Mouse (Mus musculus): ENCODE results near the gene Nsg1. TPM values are rescaled to one million over a fixed set of nuclear protein-coding genes. Genes with fewer than 3 reads are reported as not detected.

Gene Nsg1
- total RNA-seq, 2 experiments from 2014 or later: 1.00 TPM; not detected in 1

Other genes with a start within 250 kb of the Nsg1 start
- gene Stx18, start 121.2 kb downstream of the Nsg1 start, total RNA-seq (2015): 28.5 and 36.1 TPM in 2 replicates
- 50.8 and 62.0 TPM in 2 replicates for gene Stx18, start 121.2 kb downstream of the Nsg1 start, total RNA-seq (2017)
- gene Zbtb49, start 60.5 kb upstream of the Nsg1 start, total RNA-seq (2015): 6.4 and 7.0 TPM in 2 replicates
- gene Zbtb49, start 60.5 kb upstream of the Nsg1 start, total RNA-seq (2017): 5.8 and 11.2 TPM in 2 replicates
- gene Lyar, start 60.6 kb upstream of the Nsg1 start, total RNA-seq (2015): 136 and 137 TPM in 2 replicates
- gene Lyar, start 60.6 kb upstream of the Nsg1 start, total RNA-seq (2017): 137 and 167 TPM in 2 replicates
- gene Tmem128, start 100.3 kb upstream of the Nsg1 start, total RNA-seq (2015): 53.2 and 68.8 TPM in 2 replicates
- gene Tmem128, start 100.3 kb upstream of the Nsg1 start, total RNA-seq (2017): 17.0 and 19.1 TPM in 2 replicates
- gene Otop1, start 116.1 kb upstream of the Nsg1 start, total RNA-seq (2015): not detected in 2 replicates
- gene Otop1, start 116.1 kb upstream of the Nsg1 start, total RNA-seq (2017): not detected in 2 replicates
- gene Drd5, start 159.5 kb upstream of the Nsg1 start, total RNA-seq (2015): not detected in 2 replicates
- not detected in 2 replicates for gene Drd5, start 159.5 kb upstream of the Nsg1 start, total RNA-seq (2017)